ENCODE assay signal across 9 mouse cellular contexts in the genomic region with DNA sequence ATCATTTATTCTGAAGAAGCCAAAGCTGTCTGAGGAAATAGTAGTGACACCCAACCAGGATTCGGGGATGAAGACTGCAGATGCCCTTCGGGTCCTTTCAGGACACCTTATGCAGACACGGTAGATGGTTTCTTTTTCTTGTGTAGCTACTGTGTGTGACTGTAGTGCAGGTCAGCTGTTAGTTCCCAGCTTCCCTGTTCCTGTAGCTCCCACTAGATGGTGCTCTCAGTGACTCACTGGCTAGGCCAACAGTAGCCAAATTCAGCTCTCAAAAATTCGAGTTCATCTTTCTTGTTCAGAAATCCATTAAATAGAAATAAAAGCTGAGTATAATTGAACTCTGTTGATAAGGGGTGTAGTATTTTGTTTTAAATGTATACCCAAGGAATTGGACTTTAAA. TPM values are rescaled to one million over a fixed set of nuclear protein-coding genes. Genes with fewer than 3 reads are reported as not detected.
DNase-seq lines count a peak whose midpoint lies in the region; ATAC-seq and TF ChIP-seq lines count a peak whose summit lies in the region.
"Had no signal": no experiment of that assay in that cellular context is flagged by ENCODE, and none has a peak within 500 bp of the region (broad histone marks: within the 10 kb centered on the region; RNA-seq: fewer than 3 reads in every experiment).

No protein-coding gene starts in this region.

- H3K9ac ChIP-seq in kidney, embryonic 16.5 days (replicated peaks; ENCODE audit: low read length) = no peak overlapping the region
- no peak overlapping the region for H3K9ac ChIP-seq in kidney, postnatal 0 days (ENCODE audit: low read depth, low read length)
- H3K9ac ChIP-seq: stomach, embryonic 15.5 days had no signal

- peak; percentile 11 for DNase-seq in adrenal gland, adult 2 months
- DNase-seq in adrenal gland, postnatal 4 days (ENCODE audit: low spot score in 2 of 2) = no peak
- DNase-seq in kidney, adult 2 months = peak; percentile 30
- DNase-seq in adipocyte (ENCODE audit: low spot score) = peak; percentile 51
- DNase-seq in kidney, postnatal 0 days (ENCODE audit: low spot score) = peak; percentile 23
- peak; percentile 16 for DNase-seq in retina, postnatal 7 days (ENCODE audit: low read depth, low spot score)
- DNase-seq in spleen, adult 12 weeks (ENCODE audit: low spot score) = no peak

- no peak overlapping the region for H3K4me3 ChIP-seq in kidney, adult 2 months (ENCODE audit: insufficient read depth, low read depth, low read length)
- H3K4me3 ChIP-seq in kidney, embryonic 16.5 days (ENCODE audit: low read length) = no peak overlapping the region
- H3K4me3 ChIP-seq in kidney, postnatal 0 days (replicated peaks; ENCODE audit: low read depth, low read length) = no peak overlapping the region
- H3K4me3 ChIP-seq: stomach, embryonic 15.5 days had no signal

- no peak for ATAC-seq in kidney, embryonic 16.5 days (ENCODE audit: low FRiP score, low TSS enrichment)
- no peak for ATAC-seq in kidney, postnatal 0 days (replicated peaks; ENCODE audit: low FRiP score, low read depth)

- no peak for TF ChIP-seq POLR2A in kidney, adult 2 months (IDR thresholded peaks at IDR 0.05; ENCODE audit: low read depth, low read length)

- peak; percentile 62 for TF ChIP-seq CTCF in kidney, adult 2 months (conservative IDR thresholded peaks at IDR 0.05; ENCODE audit: insufficient read depth, insufficient read length, low read depth, low read length)
- TF ChIP-seq CTCF in kidney, postnatal 0 days (IDR thresholded peaks at IDR 0.05; ENCODE audit: low read depth) = peak; percentile 54; the same call in 1 of the 2 replicates

- no peak overlapping the region for H3K4me2 ChIP-seq in kidney, embryonic 16.5 days (replicated peaks; ENCODE audit: low read depth, low read length)
- H3K4me2 ChIP-seq in kidney, postnatal 0 days (ENCODE audit: low read length) = no peak overlapping the region
- H3K4me2 ChIP-seq: stomach, embryonic 15.5 days had no signal

- peaks cover 19% of the 10 kb centered on the region for H3K36me3 ChIP-seq in kidney, adult 2 months (ENCODE audit: control insufficient read depth, insufficient read depth, low read length)
- peaks cover 68% of the 10 kb centered on the region for H3K36me3 ChIP-seq in kidney, embryonic 16.5 days (ENCODE audit: insufficient read depth, low read length)
- H3K36me3 ChIP-seq in kidney, postnatal 0 days (ENCODE audit: insufficient read depth, low read length) = peaks cover 62% of the 10 kb centered on the region

- H3K9me3 ChIP-seq in kidney, embryonic 16.5 days (ENCODE audit: low read length) = no peaks in the 10 kb centered on the region
- no peaks in the 10 kb centered on the region for H3K9me3 ChIP-seq in kidney, postnatal 0 days (replicated peaks; ENCODE audit: low read length)
- H3K9me3 ChIP-seq: stomach, embryonic 15.5 days had no signal

- 69% methylated on average over 4 of the region's 4 CpGs for WGBS in kidney, adult 2 months
- WGBS in kidney, embryonic 16.5 days = 91% methylated on average over 4 of the region's 4 CpGs
- 81% methylated on average over 4 of the region's 4 CpGs for WGBS in kidney, postnatal 0 days

- no peaks in the 10 kb centered on the region for H3K27me3 ChIP-seq in kidney, adult 2 months (replicated peaks; ENCODE audit: control insufficient read depth, insufficient read depth, low read length)
- H3K27me3 ChIP-seq in kidney, embryonic 16.5 days (ENCODE audit: insufficient read depth, low read length) = no peaks in the 10 kb centered on the region
- H3K27me3 ChIP-seq in kidney, postnatal 0 days (ENCODE audit: insufficient read depth, low read length) = no peaks in the 10 kb centered on the region
- H3K27me3 ChIP-seq: stomach, embryonic 15.5 days had no signal

- no peaks in the 10 kb centered on the region; the same call in 1 of the 2 replicates for H3K4me1 ChIP-seq in kidney, adult 2 months (ENCODE audit: control insufficient read depth, insufficient read depth, low read length)
- no peaks in the 10 kb centered on the region for H3K4me1 ChIP-seq in kidney, embryonic 16.5 days (ENCODE audit: insufficient read depth, low read length)
- no peaks in the 10 kb centered on the region for H3K4me1 ChIP-seq in kidney, postnatal 0 days (replicated peaks; ENCODE audit: insufficient read depth, low read length)
- H3K4me1 ChIP-seq: stomach, embryonic 15.5 days had no signal

- no peak overlapping the region for H3K27ac ChIP-seq in kidney, adult 2 months (ENCODE audit: insufficient read depth, low read depth, low read length)
- no peak overlapping the region for H3K27ac ChIP-seq in kidney, embryonic 16.5 days (ENCODE audit: low read length)
- H3K27ac ChIP-seq in kidney, postnatal 0 days = no peak overlapping the region
- H3K27ac ChIP-seq: stomach, embryonic 15.5 days had no signal

RNA-seq across cellular contexts. Expression of a gene that starts 32.4 kb away (rescaled TPM):
- 100 to 1,000 TPM in 1 of 2 experiments, 10 to 100 TPM in 1; 80.8 to 107 TPM for total RNA-seq in adrenal gland, adult 2 months (2021)
- 15.1 and 17.2 TPM in 2 replicates for polyA plus RNA-seq in adrenal gland, adult 2 months (2012; rRNA removed)
- total RNA-seq in adrenal gland, postnatal 4 days (2021) = 100 to 1,000 TPM; 111 to 113 TPM
- polyA plus RNA-seq in kidney, adult 2 months (2012; rRNA removed) = 72.5 and 74.7 TPM in 2 replicates
- polyA plus RNA-seq in kidney, embryonic 16.5 days (2015; fragmentation: Nextera tagmentation; extraction: Ambion mirVana) = 116 and 119 TPM in 2 replicates
- polyA plus RNA-seq in kidney, postnatal 0 days (2015; fragmentation: Nextera tagmentation; extraction: Ambion mirVana) = 105 and 107 TPM in 2 replicates

RNA-seq across cellular contexts. Expression of a gene that starts 41.9 kb away (rescaled TPM):
- 10 to 100 TPM; 15.3 to 24.1 TPM for total RNA-seq in adrenal gland, adult 2 months (2021)
- polyA plus RNA-seq in adrenal gland, adult 2 months (2012; rRNA removed) = 18.6 and 19.8 TPM in 2 replicates
- 10 to 100 TPM; 25.6 to 26.5 TPM for total RNA-seq in adrenal gland, postnatal 4 days (2021)
- 25.4 and 27.5 TPM in 2 replicates for polyA plus RNA-seq in kidney, adult 2 months (2012; rRNA removed)
- polyA plus RNA-seq in kidney, embryonic 16.5 days (2015; fragmentation: Nextera tagmentation; extraction: Ambion mirVana) = 7.0 and 8.2 TPM in 2 replicates
- 6.4 and 7.2 TPM in 2 replicates for polyA plus RNA-seq in kidney, postnatal 0 days (2015; fragmentation: Nextera tagmentation; extraction: Ambion mirVana)

Comparison
In these comparisons a context has a peak if more than half of its experiments do, and no peak if none do; other contexts are left out.
1. DNase-seq: peak in adrenal gland, adult 2 months (single experiment), kidney, adult 2 months (single experiment), adipocyte (single experiment), kidney, postnatal 0 days (single experiment) and retina, postnatal 7 days (single experiment); none in adrenal gland, postnatal 4 days (0 of 2) and spleen, adult 12 weeks (single experiment).